Mouse (Mus musculus) forebrain, embryonic 13.5 days (tissue): Measurements from ENCODE around the gene C1qtnf6. TPM values are rescaled to one million over a fixed set of nuclear protein-coding genes. Genes with fewer than 3 reads are reported as not detected.
A peak's percentile ranks its signal among the peaks of the same experiment; 100 is the strongest.

ENCODE experiments used
- ATAC-seq: fragments of 200-750 bp; cut with Nextera tagmentation; 2 replicates; pipeline ENCODE4 v1.8.0; 2017
- H3K27ac ChIP-seq: fragments of 300-500 bp; sonication (generic); 2 replicates; pipeline ENCODE4 v1.5.1; 2015; ENCODE audit warnings: inconsistent platforms, mild to moderate bottlenecking, moderate library complexity
- H3K27me3 ChIP-seq: fragments of 300-500 bp; sonication (generic); 2 replicates; pipeline ENCODE4 v1.6.1; 2015; ENCODE audit warnings: mild to moderate bottlenecking, inconsistent platforms
- H3K36me3 ChIP-seq: fragments of 300-500 bp; sonication (generic); 2 replicates; pipeline ENCODE4 v1.6.1; 2015; ENCODE audit warnings: mild to moderate bottlenecking, inconsistent platforms; ENCODE audit not compliant: poor library complexity, severe bottlenecking
- H3K4me1 ChIP-seq: fragments of 300-500 bp; sonication (generic); 2 replicates; pipeline ENCODE4 v1.6.1; 2015; ENCODE audit warnings: inconsistent platforms
- H3K4me2 ChIP-seq: fragments of 300-500 bp; sonication (generic); 2 replicates; pipeline ENCODE4 v1.6.1; 2015; ENCODE audit warnings: inconsistent platforms, mild to moderate bottlenecking, moderate library complexity
- H3K4me3 ChIP-seq: fragments of 300-500 bp; sonication (generic); 2 replicates; pipeline ENCODE4 v1.5.1; 2015; ENCODE audit warnings: mild to moderate bottlenecking, inconsistent platforms
- H3K9ac ChIP-seq: fragments of 300-500 bp; sonication (generic); 2 replicates; pipeline ENCODE4 v1.6.1; 2015; ENCODE audit warnings: mild to moderate bottlenecking, inconsistent platforms
- H3K9me3 ChIP-seq: fragments of 300-500 bp; sonication (generic); replicated peaks from 2 replicates; pipeline ENCODE4 v1.6.1; 2016; ENCODE audit warnings: inconsistent platforms
- WGBS: fragments of 180-500 bp; shearing (Covaris S2); methylation state at CpG from one replicate; pipeline ENCODE4 v1.1.7; 2015; 5-methylcytosine and 5-hydroxymethylcytosine counted together
- polyA plus RNA-seq: library from polyadenylated mRNA; unstranded; fragments of >200 nt; fragmentation: Nextera tagmentation; extraction: Ambion mirVana; gene quantifications from 2 replicates; pipeline ENCODE4 v1.2.1, GENCODE M21; 2015

Gene C1qtnf6
- polyA plus RNA-seq, 1 experiment from 2014 or later: 4.1 TPM

- Histone ChIP-seq H3K9ac (no peak overlapping the region), H3K4me3 (no peak overlapping the region), H3K36me3 (no peaks in the 10 kb centered on the region), H3K4me1 (peaks cover 32% of the 10 kb centered on the region), H3K9me3 (no peaks in the 10 kb centered on the region), H3K27me3 (no peaks in the 10 kb centered on the region), H3K4me2 (no peak overlapping the region), H3K27ac (no peak overlapping the region)
- no peak for ATAC-seq
- 86% methylated on average over 7 of the region's 7 CpGs for WGBS
These were observed 3.2 kb downstream of the C1qtnf6 start for GRCm38 (mm10) chr15:78527973-78528372.

GRCm38 (mm10) chr15:78524163-78524562 is 7.1 kb downstream of the C1qtnf6 start:
- Histone ChIP-seq H3K9me3 (no peaks in the 10 kb centered on the region), H3K27me3 (no peaks in the 10 kb centered on the region), H3K36me3 (no peaks in the 10 kb centered on the region), H3K27ac (no peak overlapping the region), H3K4me2 (no peak overlapping the region), H3K4me3 (no peak overlapping the region), H3K9ac (no peak overlapping the region), H3K4me1 (peaks cover 6% of the 10 kb centered on the region)
- no peak for ATAC-seq
- WGBS: 83% methylated on average over 5 of the region's 5 CpGs

GRCm38 (mm10) chr15:78521892-78522291 is 9.3 kb downstream of the C1qtnf6 start:
- no peak overlapping the region for H3K9ac ChIP-seq
- no peak for ATAC-seq
- H3K4me1 ChIP-seq: no peaks in the 10 kb centered on the region
- no peaks in the 10 kb centered on the region for H3K27me3 ChIP-seq
- H3K36me3 ChIP-seq: no peaks in the 10 kb centered on the region
- 85% methylated on average over 6 of the region's 6 CpGs for WGBS
- no peak overlapping the region for H3K27ac ChIP-seq
- H3K9me3 ChIP-seq: no peaks in the 10 kb centered on the region
- H3K4me2 ChIP-seq: no peak overlapping the region
- H3K4me3 ChIP-seq: no peak overlapping the region

- Histone ChIP-seq H3K9ac (no peak overlapping the region), H3K27me3 (no peaks in the 10 kb centered on the region), H3K4me3 (no peak overlapping the region), H3K4me2 (no peak overlapping the region), H3K4me1 (no peaks in the 10 kb centered on the region), H3K9me3 (no peaks in the 10 kb centered on the region), H3K27ac (no peak overlapping the region), H3K36me3 (no peaks in the 10 kb centered on the region)
- ATAC-seq: no peak
- WGBS: 76% methylated on average over 8 of the region's 8 CpGs
These were observed 9.9 kb downstream of the C1qtnf6 start for GRCm38 (mm10) chr15:78521331-78521730.

- Histone ChIP-seq H3K27me3 (no peaks in the 10 kb centered on the region), H3K4me1 (0 out of 2 replicates have a peak, but pooled peaks cover 1% of the 10 kb centered on the region), H3K4me3 (no peak overlapping the region), H3K4me2 (no peak overlapping the region), H3K27ac (no peak overlapping the region), H3K9ac (no peak overlapping the region), H3K36me3 (no peaks in the 10 kb centered on the region), H3K9me3 (no peaks in the 10 kb centered on the region)
- WGBS: 78% methylated on average over 13 of the region's 13 CpGs
- ATAC-seq: no peak
These were observed 11.0 kb downstream of the C1qtnf6 start for GRCm38 (mm10) chr15:78520112-78520715.

GRCm38 (mm10) chr15:78518221-78518620 is 13.0 kb downstream of the C1qtnf6 start:
- WGBS: 73% methylated on average over 7 of the region's 7 CpGs
- no peak overlapping the region for H3K9ac ChIP-seq
- H3K27me3 ChIP-seq: no peaks in the 10 kb centered on the region

GRCm38 (mm10) chr15:78515759-78516158 is 15.5 kb downstream of the C1qtnf6 start:
- Histone ChIP-seq H3K9me3 (no peaks in the 10 kb centered on the region), H3K27me3 (no peaks in the 10 kb centered on the region), H3K4me2 (no peak overlapping the region), H3K27ac (no peak overlapping the region; the same call in 1 of the 2 replicates), H3K4me1 (0 out of 2 replicates have a peak, but pooled peaks cover 3% of the 10 kb centered on the region), H3K9ac (no peak overlapping the region), H3K36me3 (no peaks in the 10 kb centered on the region), H3K4me3 (no peak overlapping the region)
- no peak for ATAC-seq
- WGBS: 89% methylated on average over 5 of the region's 6 CpGs

More at GRCm38 (mm10) chr15:78518221-78518620, 13.0 kb downstream of the C1qtnf6 start:
- Histone ChIP-seq H3K4me3 (no peak overlapping the region), H3K4me1 (0 out of 2 replicates have a peak, but pooled peaks cover 3% of the 10 kb centered on the region), H3K9me3 (no peaks in the 10 kb centered on the region), H3K4me2 (no peak overlapping the region), H3K27ac (no peak overlapping the region), H3K36me3 (no peaks in the 10 kb centered on the region)
- no peak for ATAC-seq

- Histone ChIP-seq H3K4me2 (no peak overlapping the region), H3K9ac (no peak overlapping the region; the same call in 1 of the 2 replicates), H3K36me3 (no peaks in the 10 kb centered on the region), H3K4me3 (no peak overlapping the region), H3K27ac (no peak overlapping the region), H3K27me3 (no peaks in the 10 kb centered on the region), H3K9me3 (no peaks in the 10 kb centered on the region), H3K4me1 (peaks cover 12% of the 10 kb centered on the region)
- 34% methylated on average over 7 of the region's 7 CpGs for WGBS
- ATAC-seq: peak; percentile 59; the same call in 1 of the 2 replicates
These were observed 16.6 kb downstream of the C1qtnf6 start for GRCm38 (mm10) chr15:78514393-78515146.

GRCm38 (mm10) chr15:78513019-78513418 is 18.2 kb downstream of the C1qtnf6 start:
- no peaks in the 10 kb centered on the region for H3K9me3 ChIP-seq
- H3K4me1 ChIP-seq: peaks cover 17% of the 10 kb centered on the region
- no peak overlapping the region for H3K4me2 ChIP-seq
- H3K9ac ChIP-seq: no peak overlapping the region
- no peak overlapping the region for H3K4me3 ChIP-seq
- WGBS: 86% methylated on average over 14 of the region's 14 CpGs
- ATAC-seq: no peak
- no peaks in the 10 kb centered on the region for H3K36me3 ChIP-seq
- H3K27me3 ChIP-seq: no peaks in the 10 kb centered on the region
- no peak overlapping the region for H3K27ac ChIP-seq

GRCm38 (mm10) chr15:78511951-78512350 is 19.3 kb downstream of the C1qtnf6 start:
- 91% methylated on average over 7 of the region's 7 CpGs for WGBS
- Histone ChIP-seq H3K9ac (no peak overlapping the region), H3K9me3 (no peaks in the 10 kb centered on the region), H3K27me3 (no peaks in the 10 kb centered on the region), H3K4me2 (no peak overlapping the region), H3K27ac (no peak overlapping the region), H3K4me3 (no peak overlapping the region), H3K4me1 (peaks cover 17% of the 10 kb centered on the region), H3K36me3 (no peaks in the 10 kb centered on the region)
- ATAC-seq: no peak

GRCm38 (mm10) chr15:78510736-78511135 is 20.5 kb downstream of the C1qtnf6 start:
- H3K36me3 ChIP-seq: no peaks in the 10 kb centered on the region
- no peak overlapping the region for H3K9ac ChIP-seq
- 89% methylated on average over 6 of the region's 6 CpGs for WGBS
- no peak overlapping the region for H3K4me2 ChIP-seq
- no peaks in the 10 kb centered on the region for H3K9me3 ChIP-seq
- H3K27me3 ChIP-seq: no peaks in the 10 kb centered on the region
- peaks cover 17% of the 10 kb centered on the region for H3K4me1 ChIP-seq
- H3K27ac ChIP-seq: no peak overlapping the region
- no peak for ATAC-seq
- no peak overlapping the region for H3K4me3 ChIP-seq

GRCm38 (mm10) chr15:78510121-78510576 is 21.1 kb downstream of the C1qtnf6 start:
- Histone ChIP-seq H3K9ac (no peak overlapping the region), H3K4me2 (no peak overlapping the region), H3K4me1 (peaks cover 15% of the 10 kb centered on the region), H3K9me3 (no peaks in the 10 kb centered on the region), H3K4me3 (no peak overlapping the region), H3K27me3 (no peaks in the 10 kb centered on the region), H3K36me3 (no peaks in the 10 kb centered on the region), H3K27ac (no peak overlapping the region)
- no peak for ATAC-seq
- WGBS: 72% methylated on average over 8 of the region's 8 CpGs
